Mouse (Mus musculus): Measurements from ENCODE around the gene Ncl. TPM values are rescaled to one million over a fixed set of nuclear protein-coding genes. Genes with fewer than 3 reads are reported as not detected.

Ncl gene
- total and polyA plus RNA-seq, 2 experiments from 2014 or later: 29.8 to 209 TPM

DNA sequence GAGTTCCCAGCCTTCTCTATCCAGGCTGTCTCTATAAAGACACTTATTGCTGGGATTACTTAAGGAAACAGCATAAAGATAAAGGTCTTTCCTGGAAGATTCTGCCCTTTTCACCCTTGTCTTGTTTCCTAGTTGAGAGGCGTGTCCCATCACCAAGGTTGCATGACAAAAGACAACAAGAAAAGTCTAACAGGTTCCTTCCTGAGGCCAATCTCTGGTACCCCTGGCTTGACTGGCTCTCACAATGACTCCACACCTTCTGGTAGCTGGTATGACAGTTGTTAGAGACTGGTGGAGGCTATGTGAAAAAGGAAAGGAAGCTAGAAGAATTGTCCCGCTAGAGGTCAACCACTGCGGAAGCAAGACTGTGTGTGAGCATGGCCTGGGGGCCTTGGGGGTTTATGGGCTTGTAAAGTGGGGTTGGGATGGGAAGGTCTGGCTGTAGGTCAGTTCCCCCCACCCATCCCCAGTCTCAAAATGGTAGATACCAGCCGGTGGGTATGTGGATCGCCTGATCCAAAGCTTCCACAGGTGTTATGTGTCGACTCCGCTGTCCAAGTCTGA, 49.8 kb downstream of the Ncl start:
- no peaks in the 10 kb centered on the region for H3K9me3 ChIP-seq (ENCODE audit: low read length)
- no peak for ATAC-seq (ENCODE audit: low FRiP score)
- no peak overlapping the region for H3K4me2 ChIP-seq (ENCODE audit: low read depth, low read length, poor library complexity, severe bottlenecking)
- peaks cover 10% of the 10 kb centered on the region for H3K36me3 ChIP-seq (ENCODE audit: insufficient read depth, low read length)
- H3K4me1 ChIP-seq (ENCODE audit: insufficient read depth, low read length): no peaks in the 10 kb centered on the region
- WGBS: 91% methylated on average over 7 of the region's 7 CpGs
- no peak overlapping the region for H3K9ac ChIP-seq (replicated peaks; ENCODE audit: low read length, poor library complexity, severe bottlenecking)
- H3K4me3 ChIP-seq (ENCODE audit: low read depth, low read length): no peak overlapping the region
- no peak for DNase-seq (ENCODE audit: low spot score)
- no peak overlapping the region for H3K27ac ChIP-seq (ENCODE audit: low read depth, low read length)
- H3K27me3 ChIP-seq (ENCODE audit: insufficient read depth, low read length): 0 out of 2 replicates have a peak, but pooled peaks cover 3% of the 10 kb centered on the region
- TF ChIP-seq CTCF (IDR thresholded peaks at IDR 0.05): no peak

DNA sequence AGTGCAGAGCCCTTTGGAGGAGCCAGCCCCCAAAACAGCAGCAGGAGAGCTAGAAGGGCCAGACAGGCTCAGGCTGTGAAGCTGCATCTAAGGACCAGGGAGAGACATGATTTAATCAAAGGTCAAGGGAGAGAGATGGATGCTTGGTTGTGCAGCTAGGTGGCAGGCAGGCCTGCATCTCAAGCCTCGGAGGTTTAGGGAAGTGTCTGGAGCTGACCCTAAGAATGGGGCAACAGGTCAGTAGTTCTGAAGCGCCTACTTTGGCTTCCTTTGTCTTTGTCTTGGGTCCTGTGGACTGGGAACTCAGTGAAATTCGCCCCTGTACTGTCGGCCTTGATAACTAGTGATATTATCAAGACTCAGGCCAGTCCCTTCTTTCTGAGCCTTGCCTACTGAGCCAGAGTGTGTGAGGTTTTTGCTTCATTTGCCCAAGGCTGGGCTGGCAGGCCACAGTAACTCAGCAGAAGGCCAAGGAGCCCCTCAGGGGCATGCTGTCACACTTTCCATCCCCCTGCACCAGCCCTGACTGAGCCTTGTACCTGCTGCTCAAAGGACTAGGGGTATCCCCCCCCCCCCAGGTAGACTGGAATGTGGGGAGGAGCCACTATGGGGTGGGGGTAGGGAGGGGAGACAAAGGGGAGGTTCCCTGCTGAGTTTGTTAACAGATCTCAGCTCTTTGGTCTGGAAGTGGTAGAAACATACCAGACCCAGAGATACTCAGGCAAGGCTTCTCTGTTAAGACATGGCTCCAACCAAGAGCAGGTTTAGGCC, 51.1 kb downstream of the Ncl start:
- Histone ChIP-seq H3K9me3 (ENCODE audit: low read length) (no peaks in the 10 kb centered on the region), H3K4me2 (ENCODE audit: low read depth, low read length, poor library complexity, severe bottlenecking) (no peak overlapping the region), H3K27ac (ENCODE audit: low read depth, low read length) (no peak overlapping the region), H3K27me3 (ENCODE audit: insufficient read depth, low read length) (0 out of 2 replicates have a peak, but pooled peaks cover 3% of the 10 kb centered on the region), H3K36me3 (ENCODE audit: insufficient read depth, low read length) (peaks cover 10% of the 10 kb centered on the region), H3K4me3 (ENCODE audit: low read depth, low read length) (no peak overlapping the region), H3K4me1 (ENCODE audit: insufficient read depth, low read length) (peaks cover under 1% of the 10 kb centered on the region; the same call in 1 of the 2 replicates), H3K9ac (replicated peaks; ENCODE audit: low read length, poor library complexity, severe bottlenecking) (no peak overlapping the region)
- DNase-seq (ENCODE audit: low spot score) (no peak), ATAC-seq (ENCODE audit: low FRiP score) (no peak)
- WGBS: 50% methylated on average over 4 of the region's 4 CpGs
- TF ChIP-seq CTCF (IDR thresholded peaks at IDR 0.05): no peak

DNA sequence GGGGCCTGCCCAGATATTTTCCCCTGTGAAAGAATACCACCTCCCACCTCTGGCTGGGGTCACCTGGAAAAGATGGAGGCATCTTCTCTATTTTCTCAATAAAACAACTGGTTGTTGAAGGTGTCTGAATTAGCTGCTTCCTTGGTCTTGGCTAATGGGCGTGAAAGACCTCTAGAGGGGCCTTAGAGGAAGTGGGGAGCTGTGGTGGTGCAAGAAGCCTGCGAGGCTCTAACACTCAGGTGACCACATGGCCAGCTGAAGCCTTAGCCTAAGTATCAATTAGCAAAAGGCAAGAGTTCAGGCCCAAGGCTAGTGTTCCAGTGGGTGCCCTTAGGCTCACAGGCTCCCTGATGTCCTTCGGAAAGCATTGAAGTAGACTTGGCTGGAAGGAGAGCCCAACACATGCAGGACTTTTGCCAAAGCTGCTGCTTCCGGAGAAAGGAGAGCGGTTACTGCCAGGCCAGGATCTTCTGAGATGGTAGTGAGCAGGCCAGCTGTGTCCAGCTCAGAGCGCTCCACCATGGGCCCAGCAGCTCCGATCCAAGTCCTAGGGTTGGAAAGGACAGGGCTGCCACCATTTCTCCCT, 51.9 kb downstream of the Ncl start:
- H3K4me1 ChIP-seq (ENCODE audit: insufficient read depth, low read length): peaks cover 5% of the 10 kb centered on the region; the same call in 1 of the 2 replicates
- H3K27me3 ChIP-seq (ENCODE audit: insufficient read depth, low read length): 0 out of 2 replicates have a peak, but pooled peaks cover 3% of the 10 kb centered on the region
- 85% methylated on average over 7 of the region's 7 CpGs for WGBS
- no peak overlapping the region for H3K9ac ChIP-seq (replicated peaks; ENCODE audit: low read length, poor library complexity, severe bottlenecking)
- H3K9me3 ChIP-seq (ENCODE audit: low read length): no peaks in the 10 kb centered on the region
- ATAC-seq (ENCODE audit: low FRiP score) (no peak), DNase-seq (ENCODE audit: low spot score) (no peak)
- no peak for TF ChIP-seq CTCF (IDR thresholded peaks at IDR 0.05)
- H3K36me3 ChIP-seq (ENCODE audit: insufficient read depth, low read length): peaks cover 10% of the 10 kb centered on the region
- no peak overlapping the region for H3K27ac ChIP-seq (ENCODE audit: low read depth, low read length)
- no peak overlapping the region for H3K4me3 ChIP-seq (ENCODE audit: low read depth, low read length)
- no peak overlapping the region for H3K4me2 ChIP-seq (ENCODE audit: low read depth, low read length, poor library complexity, severe bottlenecking)

DNA sequence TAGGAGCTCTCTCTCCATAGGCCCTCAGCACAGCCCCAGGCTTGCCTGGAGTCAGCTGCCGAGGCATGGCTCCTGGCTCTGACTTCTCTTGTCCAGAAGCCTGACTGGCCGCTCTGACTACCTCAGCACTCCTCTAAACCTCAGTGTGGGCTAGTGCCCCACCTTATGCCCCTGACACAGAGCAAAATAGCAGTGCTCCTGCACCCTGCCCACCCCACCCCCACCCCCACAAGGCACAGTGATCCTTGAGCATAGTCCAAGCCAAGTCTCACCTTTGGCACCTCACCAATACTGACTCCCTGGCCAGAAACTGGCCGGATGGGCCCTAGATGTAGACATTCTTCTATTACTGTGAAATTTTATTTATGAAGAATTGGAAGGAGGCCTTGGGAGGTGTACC, 52.5 kb downstream of the Ncl start:
- DNase-seq (ENCODE audit: low spot score) (no peak), ATAC-seq (ENCODE audit: low FRiP score) (no peak)
- Histone ChIP-seq H3K27me3 (ENCODE audit: insufficient read depth, low read length) (0 out of 2 replicates have a peak, but pooled peaks cover 3% of the 10 kb centered on the region), H3K36me3 (ENCODE audit: insufficient read depth, low read length) (peaks cover 10% of the 10 kb centered on the region), H3K4me2 (ENCODE audit: low read depth, low read length, poor library complexity, severe bottlenecking) (no peak overlapping the region), H3K27ac (ENCODE audit: low read depth, low read length) (no peak overlapping the region), H3K4me1 (ENCODE audit: insufficient read depth, low read length) (peaks cover 5% of the 10 kb centered on the region; the same call in 1 of the 2 replicates), H3K9me3 (ENCODE audit: low read length) (no peaks in the 10 kb centered on the region), H3K4me3 (ENCODE audit: low read depth, low read length) (no peak overlapping the region), H3K9ac (replicated peaks; ENCODE audit: low read length, poor library complexity, severe bottlenecking) (no peak overlapping the region)
- WGBS: 79% methylated on average over 3 of the region's 3 CpGs
- TF ChIP-seq CTCF (IDR thresholded peaks at IDR 0.05): no peak

DNA sequence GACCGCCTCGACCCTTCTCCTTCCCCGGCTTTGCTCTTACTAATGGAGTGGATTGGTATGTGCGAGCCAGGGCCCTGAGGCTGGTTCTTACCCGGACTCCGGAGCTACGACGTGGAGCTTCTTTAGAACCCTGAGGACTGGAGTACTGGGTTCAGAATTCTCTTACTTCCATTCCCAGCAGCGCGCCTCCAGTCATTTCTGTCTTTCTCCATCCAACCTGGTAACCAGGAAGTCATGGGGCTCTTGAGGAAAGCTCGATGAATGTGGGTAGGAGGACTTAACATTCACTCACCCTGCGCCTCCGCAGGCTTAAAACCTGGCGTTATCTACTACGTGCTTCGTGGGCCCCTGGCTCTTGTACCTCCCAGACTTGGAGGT, 55.3 kb downstream of the Ncl start:
- Histone ChIP-seq H3K27me3 (ENCODE audit: insufficient read depth, low read length) (no peaks in the 10 kb centered on the region), H3K4me1 (ENCODE audit: insufficient read depth, low read length) (peaks cover 5% of the 10 kb centered on the region; the same call in 1 of the 2 replicates), H3K4me3 (ENCODE audit: low read depth, low read length) (peak overlapping the region; percentile 77), H3K9me3 (ENCODE audit: low read length) (no peaks in the 10 kb centered on the region), H3K4me2 (ENCODE audit: low read depth, low read length, poor library complexity, severe bottlenecking) (peak overlapping the region; percentile 79), H3K9ac (replicated peaks; ENCODE audit: low read length, poor library complexity, severe bottlenecking) (peak overlapping the region; percentile 80), H3K36me3 (ENCODE audit: insufficient read depth, low read length) (peaks cover 10% of the 10 kb centered on the region), H3K27ac (ENCODE audit: low read depth, low read length) (peak overlapping the region; percentile 62)
- ATAC-seq (ENCODE audit: low FRiP score) (no peak), DNase-seq (ENCODE audit: low spot score) (peak; percentile 5)
- WGBS: 2% methylated on average over 16 of the region's 16 CpGs
- no peak for TF ChIP-seq CTCF (IDR thresholded peaks at IDR 0.05)
